Mouse (Mus musculus) neural tube, embryonic 15.5 days (tissue): ENCODE results near the gene Tppp2. TPM values are rescaled to one million over a fixed set of nuclear protein-coding genes. Genes with fewer than 3 reads are reported as not detected.

Experiments used
- polyA plus RNA-seq: library from polyadenylated mRNA; unstranded; fragments of >200 nt; fragmentation: Nextera tagmentation; extraction: Ambion mirVana; gene quantifications from 2 replicates; pipeline ENCODE4 v1.2.1, GENCODE M21; 2015

Tppp2 gene
- polyA plus RNA-seq, 1 experiment from 2014 or later, result not detected

Other genes starting within 250 kb of the Tppp2 start
- gene Gm17079, start 223.0 kb upstream of the Tppp2 start, polyA plus RNA-seq, result not detected in 2 replicates
- gene Gm5800, start 201.2 kb upstream of the Tppp2 start, polyA plus RNA-seq, result not detected in 2 replicates
- gene Ang4, start 144.8 kb upstream of the Tppp2 start, polyA plus RNA-seq, result 0.27 TPM in 1 of 2 replicates, not detected in the other
- gene AY358078, start 118.4 kb upstream of the Tppp2 start, polyA plus RNA-seq, result not detected in 2 replicates
- gene Ear6, start 64.7 kb upstream of the Tppp2 start, polyA plus RNA-seq, result 0.42 TPM in 1 of 2 replicates, not detected in the other
- gene Mettl17, start 33.6 kb upstream of the Tppp2 start, polyA plus RNA-seq, result 83.5 and 90.9 TPM in 2 replicates
- gene Slc39a2, start 25.5 kb upstream of the Tppp2 start, polyA plus RNA-seq, result 1.5 and 2.0 TPM in 2 replicates
- gene Ndrg2, start 4.3 kb upstream of the Tppp2 start, polyA plus RNA-seq, result 268 and 281 TPM in 2 replicates
- gene Rnase13, start 4.3 kb downstream of the Tppp2 start, polyA plus RNA-seq, result not detected in 2 replicates
- 71.3 and 82.7 TPM in 2 replicates for gene Arhgef40, start 66.3 kb downstream of the Tppp2 start, polyA plus RNA-seq
- gene Tmem253, start 97.2 kb downstream of the Tppp2 start, polyA plus RNA-seq, result 0.88 and 1.4 TPM in 2 replicates
- 25.3 and 28.6 TPM in 2 replicates for gene Zfp219, start 102.3 kb downstream of the Tppp2 start, polyA plus RNA-seq
- not detected in 2 replicates for gene Olfr221, start 124.0 kb downstream of the Tppp2 start, polyA plus RNA-seq
- gene Hnrnpc, start 185.6 kb downstream of the Tppp2 start, polyA plus RNA-seq, result 424 and 500 TPM in 2 replicates
- 42.6 and 46.0 TPM in 2 replicates for gene Rpgrip1, start 192.3 kb downstream of the Tppp2 start, polyA plus RNA-seq